Mouse (Mus musculus): Measurements from ENCODE around the gene Tars2. TPM values are rescaled to one million over a fixed set of nuclear protein-coding genes. Genes with fewer than 3 reads are reported as not detected.

Tars2 gene
- polyA plus RNA-seq, 1 experiment = 29.3 TPM

DNA sequence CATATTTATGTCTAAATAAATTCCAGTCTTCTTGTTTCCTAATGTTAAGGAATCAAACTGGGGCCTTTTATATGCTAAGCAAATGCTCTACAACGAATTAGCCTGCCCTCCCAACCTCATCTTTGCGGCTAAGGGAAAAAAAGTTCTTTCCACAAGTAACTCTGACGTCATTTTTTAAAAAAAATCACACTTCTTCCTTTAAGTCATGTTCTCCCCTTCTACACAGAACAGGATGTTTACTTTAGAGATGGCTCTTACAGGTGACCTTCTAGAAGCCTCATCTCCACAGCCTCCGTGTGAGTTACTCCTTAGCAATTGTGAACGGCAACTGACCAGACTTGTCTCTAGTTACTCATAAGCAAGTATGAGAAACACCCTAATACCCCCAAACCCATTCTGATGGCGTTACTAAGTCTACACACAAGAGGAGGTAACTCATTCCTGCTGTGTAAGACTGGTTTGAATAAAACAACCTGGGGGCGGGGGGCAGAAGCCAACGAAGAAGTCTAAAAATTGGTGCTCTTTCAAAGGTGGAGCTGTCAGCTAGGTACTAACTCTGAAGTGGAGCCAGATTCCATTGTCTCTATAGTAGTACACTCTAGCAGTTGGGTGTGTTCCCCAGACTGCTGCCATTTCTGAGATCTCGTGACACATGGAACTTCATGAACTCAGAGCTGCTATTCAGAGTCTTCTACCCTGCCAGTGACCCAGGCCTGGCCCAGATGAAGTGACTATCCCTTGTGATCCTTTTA is 1.4 kb downstream of the Tars2 start:
- H3K27me3 ChIP-seq (replicated peaks; ENCODE audit: control insufficient read depth, insufficient read depth, low read length) = no peaks in the 10 kb centered on the region
- 0 out of 2 replicates have a peak, but pooled peaks cover 2% of the 10 kb centered on the region for H3K36me3 ChIP-seq (ENCODE audit: control insufficient read depth, insufficient read depth, low read length)
- 41% methylated on average over 9 of the region's 9 CpGs for WGBS
- no peaks in the 10 kb centered on the region; the same call in 1 of the 2 replicates for H3K4me1 ChIP-seq (ENCODE audit: control insufficient read depth, insufficient read depth, low read length)
- H3K27ac ChIP-seq (ENCODE audit: insufficient read depth, low read depth, low read length) = no peak overlapping the region
- no peak for DNase-seq
- TF ChIP-seq CTCF (conservative IDR thresholded peaks at IDR 0.05; ENCODE audit: insufficient read depth, insufficient read length, low read depth, low read length) (no peak), POLR2A (IDR thresholded peaks at IDR 0.05; ENCODE audit: low read depth, low read length) (no peak)
- H3K4me3 ChIP-seq (ENCODE audit: insufficient read depth, low read depth, low read length) = no peak overlapping the region

DNA sequence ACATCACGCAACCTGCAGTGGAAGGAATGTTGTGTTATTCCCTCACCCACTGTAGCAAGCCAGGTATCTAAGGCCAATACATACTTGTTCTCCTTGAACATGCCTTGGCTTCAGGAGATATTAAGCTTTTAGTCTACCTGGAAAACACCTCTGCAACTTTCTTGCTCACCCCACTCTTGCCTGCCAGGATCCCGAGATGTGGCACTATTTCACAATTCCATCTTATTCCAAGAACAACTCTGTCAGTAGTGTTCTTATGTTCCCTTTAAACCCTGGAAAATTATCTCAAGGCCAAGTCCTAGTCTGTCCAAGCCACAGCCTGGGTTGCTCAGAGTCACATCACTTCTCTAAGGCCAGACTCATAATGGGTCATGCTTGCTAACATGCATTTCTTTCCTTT is 3.2 kb downstream of the Tars2 start:
- Histone ChIP-seq H3K4me3 (ENCODE audit: insufficient read depth, low read depth, low read length) (no peak overlapping the region), H3K36me3 (ENCODE audit: control insufficient read depth, insufficient read depth, low read length) (no peaks in the 10 kb centered on the region; the same call in 1 of the 2 replicates), H3K27me3 (replicated peaks; ENCODE audit: control insufficient read depth, insufficient read depth, low read length) (no peaks in the 10 kb centered on the region), H3K27ac (ENCODE audit: insufficient read depth, low read depth, low read length) (no peak overlapping the region), H3K4me1 (ENCODE audit: control insufficient read depth, insufficient read depth, low read length) (no peaks in the 10 kb centered on the region; the same call in 1 of the 2 replicates)
- 84% methylated on average over 2 of the region's 2 CpGs for WGBS
- no peak for TF ChIP-seq CTCF (conservative IDR thresholded peaks at IDR 0.05; ENCODE audit: insufficient read depth, insufficient read length, low read depth, low read length)
- no peak for TF ChIP-seq POLR2A (IDR thresholded peaks at IDR 0.05; ENCODE audit: low read depth, low read length)
- no peak for DNase-seq

- H3K4me3 ChIP-seq (ENCODE audit: insufficient read depth, low read depth, low read length) = peak overlapping the region; percentile 90
- DNase-seq = peak; percentile 98
- H3K4me1 ChIP-seq (ENCODE audit: control insufficient read depth, insufficient read depth, low read length) = no peaks in the 10 kb centered on the region; the same call in 1 of the 2 replicates
- under 1% methylated on average over 30 of the region's 30 CpGs for WGBS
- H3K27ac ChIP-seq (ENCODE audit: insufficient read depth, low read depth, low read length) = no peak overlapping the region
- peak; percentile 26 for TF ChIP-seq POLR2A (IDR thresholded peaks at IDR 0.05; ENCODE audit: low read depth, low read length)
- no peak for TF ChIP-seq CTCF (conservative IDR thresholded peaks at IDR 0.05; ENCODE audit: insufficient read depth, insufficient read length, low read depth, low read length)
- no peaks in the 10 kb centered on the region for H3K27me3 ChIP-seq (replicated peaks; ENCODE audit: control insufficient read depth, insufficient read depth, low read length)
- no peaks in the 10 kb centered on the region; the same call in none of the 2 replicates for H3K36me3 ChIP-seq (ENCODE audit: control insufficient read depth, insufficient read depth, low read length)
These were observed 5.4 kb downstream of the Tars2 start for GRCm38 (mm10) chr3:95754345-95755206.

DNA sequence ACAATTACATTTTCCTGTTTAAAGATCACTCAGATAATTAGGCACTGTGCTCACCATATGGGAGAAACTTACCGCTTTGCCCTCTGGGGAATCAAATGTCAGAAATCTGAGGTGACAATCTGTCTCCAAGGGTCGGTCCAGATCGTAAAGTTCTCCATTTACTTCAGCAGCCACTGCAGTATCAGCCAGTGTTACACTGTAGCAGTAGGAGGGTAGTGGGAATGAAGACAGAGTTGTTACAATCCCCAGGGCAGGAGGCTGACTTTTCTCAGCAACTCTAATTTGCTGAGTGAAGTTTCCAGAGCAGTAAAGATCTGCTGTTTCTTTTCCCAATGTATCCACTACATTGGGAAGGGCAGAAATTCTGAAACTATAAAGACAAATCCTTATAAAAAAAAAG is 7.1 kb downstream of the Tars2 start:
- no peaks in the 10 kb centered on the region for H3K27me3 ChIP-seq (replicated peaks; ENCODE audit: control insufficient read depth, insufficient read depth, low read length)
- TF ChIP-seq CTCF (conservative IDR thresholded peaks at IDR 0.05; ENCODE audit: insufficient read depth, insufficient read length, low read depth, low read length) = no peak
- no peak for TF ChIP-seq POLR2A (IDR thresholded peaks at IDR 0.05; ENCODE audit: low read depth, low read length)
- 46% methylated on average over 3 of the region's 3 CpGs for WGBS
- H3K27ac ChIP-seq (ENCODE audit: insufficient read depth, low read depth, low read length) = no peak overlapping the region
- no peak overlapping the region for H3K4me3 ChIP-seq (ENCODE audit: insufficient read depth, low read depth, low read length)
- no peaks in the 10 kb centered on the region; the same call in 1 of the 2 replicates for H3K4me1 ChIP-seq (ENCODE audit: control insufficient read depth, insufficient read depth, low read length)
- H3K36me3 ChIP-seq (ENCODE audit: control insufficient read depth, insufficient read depth, low read length) = peaks cover 2% of the 10 kb centered on the region
- no peak for DNase-seq

GRCm38 (mm10) chr3:95740406-95740805 is 19.6 kb downstream of the Tars2 start:
- WGBS = 48% methylated on average over 8 of the region's 8 CpGs

DNA sequence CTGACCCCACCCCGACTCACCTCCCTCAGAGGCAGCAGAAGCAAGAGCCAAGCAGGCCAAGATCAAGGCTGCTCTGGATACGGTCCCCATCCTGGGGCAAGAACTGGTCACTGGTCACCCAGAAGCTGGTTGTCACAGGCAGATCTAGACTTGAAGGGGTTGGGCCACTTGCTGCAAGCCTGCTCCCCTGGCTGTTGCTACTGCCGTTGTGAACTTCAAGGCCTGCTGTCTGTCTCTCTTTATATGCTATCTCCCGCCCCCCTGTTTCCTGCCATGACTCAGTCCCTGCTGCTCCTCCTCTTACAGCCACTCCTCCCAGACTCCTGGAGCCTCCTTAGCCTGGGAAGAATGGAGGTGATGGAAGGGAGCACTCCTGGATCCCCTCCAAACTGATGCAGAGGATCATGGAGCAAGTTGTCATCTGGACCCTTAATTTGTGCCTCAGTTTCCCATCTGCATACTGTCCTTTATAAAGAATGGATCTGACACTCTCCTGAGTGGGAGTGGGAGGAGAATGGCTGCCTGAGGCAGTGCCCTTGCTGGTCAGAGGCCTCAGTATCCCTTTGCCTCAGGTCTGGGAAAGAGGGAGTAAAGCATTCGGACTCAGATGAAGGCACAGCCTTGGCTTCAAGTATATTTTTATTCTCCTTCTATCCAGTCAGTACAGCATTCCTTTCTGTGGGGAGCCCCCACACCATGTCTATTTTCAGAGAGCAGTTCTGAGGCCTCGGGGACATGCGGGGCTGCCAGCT is 20.5 kb downstream of the Tars2 start, which contains the start of gene Ecm1:
Ecm1 (minus strand) TSS at position 217 of the 752 bp plus-strand sequence.
- peak; percentile 74 for DNase-seq
- no peaks in the 10 kb centered on the region for H3K27me3 ChIP-seq (replicated peaks; ENCODE audit: control insufficient read depth, insufficient read depth, low read length)
- TF ChIP-seq CTCF (conservative IDR thresholded peaks at IDR 0.05; ENCODE audit: insufficient read depth, insufficient read length, low read depth, low read length) (no peak), POLR2A (IDR thresholded peaks at IDR 0.05; ENCODE audit: low read depth, low read length) (peak; percentile 76)
- H3K36me3 ChIP-seq (ENCODE audit: control insufficient read depth, insufficient read depth, low read length) = peaks cover 1% of the 10 kb centered on the region
- 62% methylated on average over 7 of the region's 7 CpGs for WGBS
- H3K4me1 ChIP-seq (ENCODE audit: control insufficient read depth, insufficient read depth, low read length) = no peaks in the 10 kb centered on the region
- peak within 1 kb of the TSS; percentile 55 for H3K27ac ChIP-seq (ENCODE audit: insufficient read depth, low read depth, low read length)
- peak within 1 kb of the TSS; percentile 38; the same call in 1 of the 2 replicates for H3K4me3 ChIP-seq (ENCODE audit: insufficient read depth, low read depth, low read length)

More at GRCm38 (mm10) chr3:95740406-95740805, 19.6 kb downstream of the Tars2 start:
- Histone ChIP-seq H3K27ac (ENCODE audit: insufficient read depth, low read depth, low read length) (peak overlapping the region; percentile 55), H3K27me3 (replicated peaks; ENCODE audit: control insufficient read depth, insufficient read depth, low read length) (no peaks in the 10 kb centered on the region), H3K4me1 (ENCODE audit: control insufficient read depth, insufficient read depth, low read length) (no peaks in the 10 kb centered on the region), H3K4me3 (ENCODE audit: insufficient read depth, low read depth, low read length) (no peak overlapping the region), H3K36me3 (ENCODE audit: control insufficient read depth, insufficient read depth, low read length) (peaks cover 3% of the 10 kb centered on the region)
- TF ChIP-seq CTCF (conservative IDR thresholded peaks at IDR 0.05; ENCODE audit: insufficient read depth, insufficient read length, low read depth, low read length) (no peak), POLR2A (IDR thresholded peaks at IDR 0.05; ENCODE audit: low read depth, low read length) (no peak)
- DNase-seq = peak; percentile 79

Data from kidney, adult 2 months (tissue).